Mouse (Mus musculus): ENCODE data around the gene Marveld2. TPM values are rescaled to one million over a fixed set of nuclear protein-coding genes. Genes with fewer than 3 reads are reported as not detected.
A peak's percentile ranks its signal among the peaks of the same experiment; 100 is the strongest.

Marveld2 gene
- polyA plus RNA-seq, 1 experiment from 2014 or later = 6.1 TPM

DNA sequence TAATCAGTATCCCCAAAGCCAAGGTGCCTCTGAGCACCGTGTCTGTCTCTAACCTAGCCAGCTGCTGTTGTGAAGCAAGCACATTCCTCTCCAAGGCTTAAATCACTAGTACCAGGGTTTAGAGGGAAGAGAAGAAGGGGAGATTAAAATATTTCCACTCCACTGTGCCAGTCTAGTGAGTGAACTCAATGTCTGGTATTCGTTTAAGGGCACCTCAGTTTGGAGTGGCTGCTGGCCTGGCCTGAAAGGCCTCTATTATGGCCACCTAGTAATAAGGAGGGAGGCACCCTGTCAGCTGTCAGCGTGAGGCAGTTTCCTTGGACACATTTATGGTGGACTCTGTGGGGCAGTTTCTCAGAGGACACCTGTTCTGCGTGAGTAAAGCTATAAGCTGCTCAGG lies 59.8 kb downstream of the Marveld2 start:
- Histone ChIP-seq H3K4me3 (ENCODE audit: low read depth, low read length) (no peak overlapping the region), H3K36me3 (ENCODE audit: control insufficient read depth, insufficient read depth, low read length) (no peaks in the 10 kb centered on the region), H3K9ac (ENCODE audit: low read depth, low read length) (no peak overlapping the region), H3K4me1 (ENCODE audit: control insufficient read depth, insufficient read depth, low read length) (no peaks in the 10 kb centered on the region), H3K4me2 (ENCODE audit: low read depth, low read length) (no peak overlapping the region), H3K27ac (replicated peaks; ENCODE audit: low read depth, low read length) (no peak overlapping the region), H3K9me3 (ENCODE audit: control insufficient read depth, low read length) (no peaks in the 10 kb centered on the region), H3K27me3 (replicated peaks; ENCODE audit: control insufficient read depth, insufficient read depth, low read length) (peaks cover 24% of the 10 kb centered on the region)
- DNase-seq (ENCODE audit: low spot score) (no peak), ATAC-seq (ENCODE audit: low read depth) (no peak)
- WGBS = 56% methylated on average over 4 of the region's 4 CpGs

DNA sequence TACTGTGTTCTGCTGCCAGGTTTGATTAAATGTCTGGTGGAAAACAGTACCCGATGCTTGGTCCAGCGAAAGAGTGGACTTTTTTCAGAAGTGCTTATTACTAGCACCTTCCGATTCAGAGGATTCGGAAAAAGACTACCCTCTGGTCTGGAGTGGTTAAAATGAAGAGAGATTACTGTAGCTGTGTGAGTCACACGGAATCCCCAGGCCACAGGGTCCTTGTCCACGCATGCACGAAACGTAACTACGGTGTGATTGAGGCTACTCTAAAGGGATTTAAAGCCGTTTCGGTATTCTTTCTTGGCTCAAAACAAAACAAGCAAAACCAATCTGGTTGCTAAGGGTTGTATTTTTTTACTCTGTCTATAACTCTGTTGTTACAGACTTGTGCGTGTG lies 63.7 kb downstream of the Marveld2 start:
- Histone ChIP-seq H3K9me3 (ENCODE audit: control insufficient read depth, low read length) (no peaks in the 10 kb centered on the region), H3K4me3 (ENCODE audit: low read depth, low read length) (peak overlapping the region; percentile 53), H3K36me3 (ENCODE audit: control insufficient read depth, insufficient read depth, low read length) (no peaks in the 10 kb centered on the region), H3K9ac (ENCODE audit: low read depth, low read length) (peak overlapping the region; percentile 57; the same call in 1 of the 2 replicates), H3K27me3 (replicated peaks; ENCODE audit: control insufficient read depth, insufficient read depth, low read length) (peaks cover 46% of the 10 kb centered on the region), H3K27ac (replicated peaks; ENCODE audit: low read depth, low read length) (no peak overlapping the region), H3K4me2 (ENCODE audit: low read depth, low read length) (peak overlapping the region; percentile 99), H3K4me1 (ENCODE audit: control insufficient read depth, insufficient read depth, low read length) (peaks cover 5% of the 10 kb centered on the region; the same call in 1 of the 2 replicates)
- WGBS = 5% methylated on average over 12 of the region's 12 CpGs
- no peak for ATAC-seq (ENCODE audit: low read depth)
- DNase-seq (ENCODE audit: low spot score) = no peak

- peak; percentile 42 for DNase-seq (ENCODE audit: low spot score)
- WGBS = under 1% methylated on average over 36 of the region's 45 CpGs
- Histone ChIP-seq H3K4me2 (ENCODE audit: low read depth, low read length) (peak within 1 kb of the TSS; percentile 99), H3K27me3 (replicated peaks; ENCODE audit: control insufficient read depth, insufficient read depth, low read length) (peaks cover 46% of the 10 kb centered on the region), H3K36me3 (ENCODE audit: control insufficient read depth, insufficient read depth, low read length) (no peaks in the 10 kb centered on the region), H3K27ac (replicated peaks; ENCODE audit: low read depth, low read length) (peak within 1 kb of the TSS; percentile 19), H3K4me1 (ENCODE audit: control insufficient read depth, insufficient read depth, low read length) (peaks cover 5% of the 10 kb centered on the region; the same call in 1 of the 2 replicates), H3K4me3 (ENCODE audit: low read depth, low read length) (peak within 1 kb of the TSS; percentile 53), H3K9me3 (ENCODE audit: control insufficient read depth, low read length) (no peaks in the 10 kb centered on the region), H3K9ac (ENCODE audit: low read depth, low read length) (peak within 1 kb of the TSS; percentile 57)
- ATAC-seq (ENCODE audit: low read depth) = peak; percentile 79
Observed at GRCm38 (mm10) chr13:100552369-100553041, 64.3 kb downstream of the Marveld2 start, which contains the start of gene Ocln. Ocln (minus strand) TSS chr13:100552718.

DNA sequence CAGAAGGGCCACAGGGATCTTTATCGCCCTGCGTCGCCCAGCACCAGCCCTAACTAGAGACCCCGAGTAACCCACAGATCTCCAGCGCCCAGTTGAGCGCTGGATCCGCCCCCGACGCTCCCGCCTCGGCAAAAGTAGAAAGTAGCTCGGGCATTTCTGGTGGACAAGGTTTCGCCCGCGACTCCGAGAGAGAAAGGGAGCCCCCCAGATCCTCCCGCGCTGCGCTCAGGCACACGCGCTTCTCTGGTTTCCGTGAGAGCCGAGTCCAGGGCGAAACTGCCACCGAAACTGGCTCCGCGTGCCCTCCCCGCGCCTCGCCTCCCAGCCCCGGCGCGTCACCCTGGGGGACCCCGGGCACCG lies 64.8 kb downstream of the Marveld2 start:
- Histone ChIP-seq H3K36me3 (ENCODE audit: control insufficient read depth, insufficient read depth, low read length) (no peaks in the 10 kb centered on the region), H3K4me3 (ENCODE audit: low read depth, low read length) (peak overlapping the region; percentile 53), H3K4me2 (ENCODE audit: low read depth, low read length) (peak overlapping the region; percentile 99), H3K27ac (replicated peaks; ENCODE audit: low read depth, low read length) (peak overlapping the region; percentile 19), H3K27me3 (replicated peaks; ENCODE audit: control insufficient read depth, insufficient read depth, low read length) (peaks cover 46% of the 10 kb centered on the region), H3K9ac (ENCODE audit: low read depth, low read length) (peak overlapping the region; percentile 57), H3K9me3 (ENCODE audit: control insufficient read depth, low read length) (no peaks in the 10 kb centered on the region), H3K4me1 (ENCODE audit: control insufficient read depth, insufficient read depth, low read length) (peaks cover 5% of the 10 kb centered on the region; the same call in 1 of the 2 replicates)
- ATAC-seq (ENCODE audit: low read depth) = peak; percentile 15; the same call in 1 of the 2 replicates
- DNase-seq (ENCODE audit: low spot score) = peak; percentile 8
- WGBS = 0% methylated on average over 17 of the region's 35 CpGs

DNA sequence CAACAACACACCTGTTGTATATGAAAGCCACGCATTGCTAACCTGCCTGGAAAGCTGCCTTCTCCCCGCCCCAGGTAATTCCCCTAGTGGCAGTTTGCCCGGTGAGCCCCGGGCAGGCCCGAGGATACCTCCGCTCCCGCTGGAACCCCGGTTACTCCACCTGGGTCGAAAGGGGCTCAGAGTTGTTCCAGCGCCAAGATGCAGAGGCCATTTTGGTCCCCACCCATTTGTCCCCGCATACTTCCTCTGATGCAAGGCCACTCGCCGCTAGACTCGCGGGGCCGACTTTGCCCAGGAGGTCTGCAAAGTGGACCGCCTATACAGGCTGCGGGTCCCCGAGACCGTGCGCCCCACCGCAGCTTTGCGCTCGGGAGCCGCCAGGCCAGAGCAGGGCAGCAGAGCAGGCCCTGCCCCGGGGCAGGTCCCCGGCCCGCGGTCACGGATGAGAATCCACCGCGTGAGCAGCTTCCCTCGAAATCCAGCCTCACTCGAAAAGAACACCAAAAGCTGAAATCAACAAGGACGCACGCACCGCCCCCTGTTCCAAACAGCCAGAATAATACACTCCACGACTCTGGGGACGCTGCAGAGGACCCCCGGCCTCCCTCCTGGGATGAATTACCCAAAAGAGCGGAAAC lies 65.3 kb downstream of the Marveld2 start:
- Histone ChIP-seq H3K27me3 (replicated peaks; ENCODE audit: control insufficient read depth, insufficient read depth, low read length) (peaks cover 46% of the 10 kb centered on the region), H3K4me1 (ENCODE audit: control insufficient read depth, insufficient read depth, low read length) (peaks cover 5% of the 10 kb centered on the region; the same call in 1 of the 2 replicates), H3K4me2 (ENCODE audit: low read depth, low read length) (peak overlapping the region; percentile 99), H3K9ac (ENCODE audit: low read depth, low read length) (peak overlapping the region; percentile 57), H3K27ac (replicated peaks; ENCODE audit: low read depth, low read length) (peak overlapping the region; percentile 19; the same call in 1 of the 2 replicates), H3K4me3 (ENCODE audit: low read depth, low read length) (peak overlapping the region; percentile 53), H3K9me3 (ENCODE audit: control insufficient read depth, low read length) (no peaks in the 10 kb centered on the region), H3K36me3 (ENCODE audit: control insufficient read depth, insufficient read depth, low read length) (no peaks in the 10 kb centered on the region)
- under 1% methylated on average over 41 of the region's 41 CpGs for WGBS
- DNase-seq (ENCODE audit: low spot score) (peak; percentile 10), ATAC-seq (ENCODE audit: low read depth) (peak; percentile 51; the same call in 1 of the 2 replicates)

GRCm38 (mm10) chr13:100547269-100547668 lies 69.5 kb downstream of the Marveld2 start:
- WGBS = 81% methylated on average over 5 of the region's 5 CpGs
- Histone ChIP-seq H3K36me3 (ENCODE audit: control insufficient read depth, insufficient read depth, low read length) (no peaks in the 10 kb centered on the region), H3K4me1 (ENCODE audit: control insufficient read depth, insufficient read depth, low read length) (peaks cover 5% of the 10 kb centered on the region; the same call in 1 of the 2 replicates), H3K27ac (replicated peaks; ENCODE audit: low read depth, low read length) (no peak overlapping the region), H3K4me2 (ENCODE audit: low read depth, low read length) (no peak overlapping the region), H3K9me3 (ENCODE audit: control insufficient read depth, low read length) (no peaks in the 10 kb centered on the region), H3K27me3 (replicated peaks; ENCODE audit: control insufficient read depth, insufficient read depth, low read length) (peaks cover 24% of the 10 kb centered on the region), H3K9ac (ENCODE audit: low read depth, low read length) (no peak overlapping the region), H3K4me3 (ENCODE audit: low read depth, low read length) (no peak overlapping the region)
- no peak for ATAC-seq (ENCODE audit: low read depth)
- no peak for DNase-seq (ENCODE audit: low spot score)

Other genes with a start within 250 kb of the Marveld2 start
- gene Naip1, start 164.1 kb downstream of the Marveld2 start, polyA plus RNA-seq (2014; fragmentation: Nextera tagmentation; extraction: Ambion mirVana) = 0.04 TPM in 1 of 2 replicates, not detected in the other
- 49.3 and 54.5 TPM in 2 replicates for gene Gtf2h2, start 124.4 kb downstream of the Marveld2 start, polyA plus RNA-seq (2014; fragmentation: Nextera tagmentation; extraction: Ambion mirVana)
- 7.1 and 7.4 TPM in 2 replicates for gene Ocln, start 64.3 kb downstream of the Marveld2 start, polyA plus RNA-seq (2014; fragmentation: Nextera tagmentation; extraction: Ambion mirVana)
- 257 and 266 TPM in 2 replicates for gene Ak6, start 34.0 kb upstream of the Marveld2 start, polyA plus RNA-seq (2014; fragmentation: Nextera tagmentation; extraction: Ambion mirVana)
- gene Rad17, start 34.1 kb upstream of the Marveld2 start, polyA plus RNA-seq (2014; fragmentation: Nextera tagmentation; extraction: Ambion mirVana) = 22.4 and 22.6 TPM in 2 replicates
- gene Taf9, start 34.6 kb upstream of the Marveld2 start, polyA plus RNA-seq (2014; fragmentation: Nextera tagmentation; extraction: Ambion mirVana) = 21.6 and 22.3 TPM in 2 replicates
- gene Ccdc125, start 52.7 kb upstream of the Marveld2 start, polyA plus RNA-seq (2014; fragmentation: Nextera tagmentation; extraction: Ambion mirVana) = 2.6 and 3.8 TPM in 2 replicates
- 85.7 and 90.9 TPM in 2 replicates for gene Cdk7, start 114.0 kb upstream of the Marveld2 start, polyA plus RNA-seq (2014; fragmentation: Nextera tagmentation; extraction: Ambion mirVana)
- gene Mrps36, start 127.7 kb upstream of the Marveld2 start, polyA plus RNA-seq (2014; fragmentation: Nextera tagmentation; extraction: Ambion mirVana) = 125 and 150 TPM in 2 replicates
- gene Cenph, start 158.9 kb upstream of the Marveld2 start, polyA plus RNA-seq (2014; fragmentation: Nextera tagmentation; extraction: Ambion mirVana) = 23.3 and 30.5 TPM in 2 replicates
- 169 and 219 TPM in 2 replicates for gene Ccnb1, start 169.6 kb upstream of the Marveld2 start, polyA plus RNA-seq (2014; fragmentation: Nextera tagmentation; extraction: Ambion mirVana)
- gene Slc30a5, start 216.5 kb upstream of the Marveld2 start, polyA plus RNA-seq (2014; fragmentation: Nextera tagmentation; extraction: Ambion mirVana) = 68.0 and 75.5 TPM in 2 replicates

All from embryonic facial prominence, embryonic 14.5 days (tissue).